Mouse (Mus musculus) erythroblast, embryonic 14.5 days (primary cell): ENCODE measurements around the gene Ing5.

Source experiments
- GATA1 ChIP-seq: IDR thresholded peaks from 2 replicates; pipeline ENCODE4 v1.6.1; 2012; ENCODE audit warnings: low read length, inconsistent platforms, mixed read lengths
- TAL1 ChIP-seq: IDR thresholded peaks from 3 replicates; pipeline ENCODE4 v1.6.1; 2012; ENCODE audit warnings: low read length, inconsistent platforms, mixed read lengths

DNA sequence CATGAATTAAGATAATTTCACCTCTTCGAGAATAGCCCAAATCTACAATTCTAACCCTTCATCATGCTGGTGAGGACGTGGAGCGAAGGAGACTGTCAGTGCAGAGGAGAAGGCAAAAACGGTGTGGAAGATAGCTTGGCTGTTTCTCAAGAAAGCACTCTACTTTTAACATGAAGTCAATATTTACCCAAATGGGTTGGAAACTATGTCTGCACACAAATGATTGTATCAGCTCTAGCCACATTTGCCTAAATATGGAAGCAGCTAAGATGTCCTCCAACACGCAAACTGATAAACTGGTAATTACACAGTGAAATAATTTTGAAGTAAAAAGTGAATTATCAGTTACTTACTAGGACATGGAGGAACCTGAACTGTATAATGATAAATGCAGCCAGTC lies 994 bp upstream of the Ing5 start:
- TF ChIP-seq GATA1 (0 out of 2 replicates have a peak, but pooled peaks have one; percentile 24), TAL1 (0 out of 3 replicates have a peak, but pooled peaks have one; percentile 19)
